Mouse (Mus musculus): ENCODE data around the gene Nudt22. TPM values are rescaled to one million over a fixed set of nuclear protein-coding genes. Genes with fewer than 3 reads are reported as not detected.
A peak's percentile ranks its signal among the peaks of the same experiment; 100 is the strongest.

The Nudt22 gene
- polyA plus RNA-seq, 1 experiment: 18.2 TPM

DNA sequence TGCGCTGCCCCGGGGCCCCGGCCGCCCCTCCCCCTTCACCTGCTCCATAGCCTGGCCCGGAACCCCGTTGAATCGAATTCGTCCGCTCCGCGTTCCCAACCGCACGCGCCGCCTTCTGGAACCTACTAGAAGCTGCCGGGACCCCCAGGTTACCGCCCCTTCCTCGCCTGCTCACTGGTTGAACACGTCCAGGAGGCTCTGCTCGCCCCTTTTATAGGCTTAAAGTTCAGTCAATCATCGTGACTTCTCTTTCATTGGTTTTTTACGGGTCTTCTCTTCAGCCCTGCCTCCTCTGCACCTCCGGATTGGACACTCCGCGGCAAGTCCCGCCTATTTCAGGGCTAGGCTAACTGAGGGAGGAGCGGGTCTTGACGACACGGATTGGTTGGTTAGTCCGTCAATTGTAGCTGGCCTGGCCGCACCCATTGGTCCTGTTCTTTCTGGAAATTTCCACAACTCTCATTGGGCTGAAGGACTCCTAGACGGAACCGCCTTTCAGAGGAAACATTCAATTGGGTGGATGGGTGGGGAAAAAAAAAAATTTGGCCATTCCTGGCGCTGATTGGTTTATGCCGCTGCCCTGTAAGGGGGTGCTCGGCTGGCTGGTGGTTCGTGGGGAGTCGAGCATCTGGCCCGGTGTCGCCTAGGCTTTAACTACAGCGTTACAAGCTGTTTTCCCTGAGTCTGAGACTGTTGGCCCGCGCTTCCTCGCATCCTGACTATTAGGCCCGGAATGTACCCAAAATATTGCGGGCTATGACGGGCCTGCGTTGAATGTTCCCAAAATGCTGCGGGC lies 44.1 kb upstream of the Nudt22 start, which contains the start of gene Stip1:
TSS of gene Stip1 (minus strand) at position 127 of the 796 bp plus-strand sequence.
- Histone ChIP-seq H3K27me3 (ENCODE audit: control insufficient read depth, insufficient read depth, insufficient read length) (no peaks in the 10 kb centered on the region), H3K4me3 (ENCODE audit: insufficient read depth, poor library complexity, severe bottlenecking) (peak within 1 kb of the TSS; percentile 77), H3K36me3 (ENCODE audit: control insufficient read depth, insufficient read depth) (peaks cover 31% of the 10 kb centered on the region), H3K79me3 (ENCODE audit: low read depth) (peaks cover 43% of the 10 kb centered on the region), H3K79me2 (ENCODE audit: control insufficient read depth, insufficient read depth) (peaks cover 47% of the 10 kb centered on the region), H3ac (ENCODE audit: control insufficient read depth, insufficient read length, low read depth) (peak within 1 kb of the TSS; percentile 95)
- TF ChIP-seq FOSL1 (IDR thresholded peaks at IDR 0.05; ENCODE audit: insufficient read depth, low read length, poor library complexity, severe bottlenecking) (no peak), MYOG (IDR thresholded peaks at IDR 0.05; ENCODE audit: control insufficient read depth, extremely low read depth, insufficient read length) (no peak), MYOD1 (IDR thresholded peaks at IDR 0.05; ENCODE audit: control insufficient read depth, insufficient read length, low read depth) (no peak), MAX (IDR thresholded peaks at IDR 0.05) (no peak), CEBPB (IDR thresholded peaks at IDR 0.05; ENCODE audit: low read depth) (no peak), CTCF (IDR thresholded peaks at IDR 0.05; ENCODE audit: control insufficient read depth, insufficient read depth, insufficient read length) (no peak), USF1 (IDR thresholded peaks at IDR 0.05; ENCODE audit: low read depth) (no peak)

DNA sequence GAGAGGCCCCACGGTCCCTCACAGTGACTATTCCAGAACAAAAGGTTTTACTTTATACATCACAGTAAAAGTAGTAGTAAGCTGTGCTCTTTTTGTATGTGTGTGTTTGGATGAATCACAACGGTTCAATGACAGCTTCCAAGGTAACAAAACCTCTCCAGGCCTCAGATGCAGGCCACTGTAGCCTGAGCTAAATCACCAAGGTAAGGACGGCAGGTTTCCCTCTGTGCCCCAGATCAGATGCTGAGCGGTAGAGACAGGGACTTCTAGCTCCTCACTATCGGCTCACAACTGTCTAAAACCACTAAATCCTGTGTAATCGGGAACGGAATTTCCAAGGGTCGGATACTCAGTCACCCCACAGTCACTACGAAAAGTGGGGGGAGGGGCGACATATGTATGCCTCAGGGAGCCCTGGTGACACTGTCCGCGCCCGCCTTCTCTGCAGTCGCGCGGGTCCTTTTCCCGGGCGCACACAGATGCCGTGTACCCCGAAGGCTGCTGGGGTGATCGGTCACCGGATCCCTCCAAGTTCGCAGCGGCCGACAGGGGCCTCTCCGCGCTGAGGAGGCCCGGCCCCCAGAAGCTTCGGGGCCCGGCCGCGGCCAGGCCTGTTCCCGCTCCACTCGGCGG lies 43.3 kb upstream of the Nudt22 start:
- peak overlapping the region; percentile 95 for H3ac ChIP-seq (ENCODE audit: control insufficient read depth, insufficient read length, low read depth)
- peaks cover 55% of the 10 kb centered on the region for H3K79me2 ChIP-seq (ENCODE audit: control insufficient read depth, insufficient read depth)
- H3K27me3 ChIP-seq (ENCODE audit: control insufficient read depth, insufficient read depth, insufficient read length): no peaks in the 10 kb centered on the region
- peaks cover 39% of the 10 kb centered on the region for H3K36me3 ChIP-seq (ENCODE audit: control insufficient read depth, insufficient read depth)
- no peak for TF ChIP-seq CEBPB (IDR thresholded peaks at IDR 0.05; ENCODE audit: low read depth)
- no peak for TF ChIP-seq USF1 (IDR thresholded peaks at IDR 0.05; ENCODE audit: low read depth)
- peak overlapping the region; percentile 77 for H3K4me3 ChIP-seq (ENCODE audit: insufficient read depth, poor library complexity, severe bottlenecking)
- H3K79me3 ChIP-seq (ENCODE audit: low read depth): peaks cover 45% of the 10 kb centered on the region

DNA sequence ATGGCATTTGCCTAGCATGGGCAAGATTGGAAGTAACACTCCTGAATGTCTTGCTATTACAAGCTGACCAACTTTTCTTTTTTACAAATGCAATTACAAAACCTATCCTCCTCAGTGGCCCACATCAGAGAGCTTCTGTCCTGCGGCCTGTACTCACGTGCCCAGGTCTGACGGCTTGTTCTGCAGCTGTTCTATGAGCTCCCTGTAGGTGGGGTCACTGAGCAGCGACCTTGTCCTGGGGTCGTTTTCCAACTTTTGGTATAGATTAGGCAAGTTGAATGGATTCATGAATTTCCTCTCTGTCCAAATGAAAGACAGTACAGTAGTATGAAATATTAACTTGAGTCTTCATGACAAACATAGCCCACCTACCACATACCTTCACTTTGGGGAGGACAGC lies 38.1 kb upstream of the Nudt22 start:
- Histone ChIP-seq H3K79me3 (ENCODE audit: low read depth) (peaks cover 39% of the 10 kb centered on the region), H3ac (ENCODE audit: control insufficient read depth, insufficient read length, low read depth) (no peak overlapping the region), H3K4me3 (ENCODE audit: insufficient read depth, poor library complexity, severe bottlenecking) (no peak overlapping the region), H3K36me3 (ENCODE audit: control insufficient read depth, insufficient read depth) (peaks cover 90% of the 10 kb centered on the region), H3K27me3 (ENCODE audit: control insufficient read depth, insufficient read depth, insufficient read length) (no peaks in the 10 kb centered on the region), H3K79me2 (ENCODE audit: control insufficient read depth, insufficient read depth) (peaks cover 65% of the 10 kb centered on the region)
- TF ChIP-seq CTCF (IDR thresholded peaks at IDR 0.05; ENCODE audit: control insufficient read depth, insufficient read depth, insufficient read length): no peak
- no peak for TF ChIP-seq FOSL1 (IDR thresholded peaks at IDR 0.05; ENCODE audit: insufficient read depth, low read length, poor library complexity, severe bottlenecking)
- TF ChIP-seq USF1 (IDR thresholded peaks at IDR 0.05; ENCODE audit: low read depth): no peak
- TF ChIP-seq CEBPB (IDR thresholded peaks at IDR 0.05; ENCODE audit: low read depth): no peak
- TF ChIP-seq MYOD1 (IDR thresholded peaks at IDR 0.05; ENCODE audit: control insufficient read depth, insufficient read length, low read depth): no peak
- TF ChIP-seq MAX (IDR thresholded peaks at IDR 0.05): no peak
- TF ChIP-seq MYOG (IDR thresholded peaks at IDR 0.05; ENCODE audit: control insufficient read depth, extremely low read depth, insufficient read length): no peak

DNA sequence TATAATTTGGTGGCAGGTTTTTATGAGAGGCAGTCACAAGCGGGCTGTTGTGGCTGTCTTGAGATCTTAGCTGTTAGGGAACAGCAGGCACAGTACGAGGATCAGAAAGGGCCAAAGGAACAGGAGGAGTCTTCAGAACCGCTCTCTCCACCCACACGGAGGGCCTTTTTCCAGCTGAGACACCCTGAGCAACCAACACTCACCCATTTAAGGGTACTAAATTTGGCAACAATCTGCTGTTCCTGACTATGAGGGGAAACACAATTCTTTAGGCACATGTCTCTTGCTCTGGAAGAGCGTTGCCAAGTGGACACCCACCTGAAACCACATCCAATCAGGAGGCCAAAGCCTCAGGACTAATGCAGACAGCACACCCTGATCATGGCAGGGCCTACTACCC lies 33.6 kb upstream of the Nudt22 start:
- TF ChIP-seq MYOG (IDR thresholded peaks at IDR 0.05; ENCODE audit: control insufficient read depth, extremely low read depth, insufficient read length) (no peak), CTCF (IDR thresholded peaks at IDR 0.05; ENCODE audit: control insufficient read depth, insufficient read depth, insufficient read length) (no peak), CEBPB (IDR thresholded peaks at IDR 0.05; ENCODE audit: low read depth) (no peak), FOSL1 (IDR thresholded peaks at IDR 0.05; ENCODE audit: insufficient read depth, low read length, poor library complexity, severe bottlenecking) (no peak), MAX (IDR thresholded peaks at IDR 0.05) (no peak), USF1 (IDR thresholded peaks at IDR 0.05; ENCODE audit: low read depth) (no peak), MYOD1 (IDR thresholded peaks at IDR 0.05; ENCODE audit: control insufficient read depth, insufficient read length, low read depth) (no peak)
- H3K79me3 ChIP-seq (ENCODE audit: low read depth): no peaks in the 10 kb centered on the region

DNA sequence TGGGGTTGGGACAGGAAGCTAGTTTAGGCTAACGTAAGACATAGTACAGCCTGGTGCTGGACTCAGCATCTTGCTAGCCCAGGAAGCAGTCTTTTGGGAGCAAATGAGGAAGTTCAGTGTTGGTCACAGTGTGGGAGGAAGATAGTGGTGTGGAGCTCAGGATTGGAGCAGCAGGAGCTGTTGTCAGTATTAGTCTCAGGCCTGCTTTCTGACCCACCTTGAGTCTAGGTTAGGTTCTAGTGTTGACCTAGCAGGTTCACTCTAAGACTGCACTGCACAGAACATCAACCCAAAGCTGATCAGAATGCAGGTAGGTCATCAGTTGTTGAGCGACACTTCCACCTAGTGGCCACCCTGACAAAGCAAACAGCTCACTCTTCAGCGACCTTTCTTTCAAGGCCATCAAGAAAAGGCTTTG lies 24.3 kb upstream of the Nudt22 start:
- Histone ChIP-seq H3K79me2 (ENCODE audit: control insufficient read depth, insufficient read depth) (no peaks in the 10 kb centered on the region), H3ac (ENCODE audit: control insufficient read depth, insufficient read length, low read depth) (no peak overlapping the region), H3K27me3 (ENCODE audit: control insufficient read depth, insufficient read depth, insufficient read length) (no peaks in the 10 kb centered on the region), H3K36me3 (ENCODE audit: control insufficient read depth, insufficient read depth) (peaks cover 70% of the 10 kb centered on the region), H3K79me3 (ENCODE audit: low read depth) (no peaks in the 10 kb centered on the region), H3K4me3 (ENCODE audit: insufficient read depth, poor library complexity, severe bottlenecking) (no peak overlapping the region)
- TF ChIP-seq CTCF (IDR thresholded peaks at IDR 0.05; ENCODE audit: control insufficient read depth, insufficient read depth, insufficient read length) (peak; percentile 23), FOSL1 (IDR thresholded peaks at IDR 0.05; ENCODE audit: insufficient read depth, low read length, poor library complexity, severe bottlenecking) (no peak)

More for the DNA sequence above, 33.6 kb upstream of the Nudt22 start:
- H3K4me3 ChIP-seq (ENCODE audit: insufficient read depth, poor library complexity, severe bottlenecking): no peak overlapping the region
- no peak overlapping the region for H3ac ChIP-seq (ENCODE audit: control insufficient read depth, insufficient read length, low read depth)
- no peaks in the 10 kb centered on the region for H3K27me3 ChIP-seq (ENCODE audit: control insufficient read depth, insufficient read depth, insufficient read length)
- peaks cover 20% of the 10 kb centered on the region for H3K79me2 ChIP-seq (ENCODE audit: control insufficient read depth, insufficient read depth)
- H3K36me3 ChIP-seq (ENCODE audit: control insufficient read depth, insufficient read depth): peaks cover 99% of the 10 kb centered on the region

All from C2C12 (cell line).